Mouse (Mus musculus): Measurements from ENCODE around the gene Rad51c.
A peak's percentile ranks its signal among the peaks of the same experiment; 100 is the strongest.
"Not testable (repeated sequence)": the region's sequence is repeated elsewhere in the genome, so short reads cannot be mapped to it uniquely, and the experiment has no call there.

The Rad51c gene

GRCm38 (mm10) chr11:87404876-87405275 lies at the start of gene Rad51c, which contains the start of gene Tex14:
Gene Rad51c (minus strand): TSS chr11:87404954.
Gene Tex14 (plus strand): TSS chr11:87405065.
- DNase-seq (ENCODE audit: low read depth in 1 of 2, low spot score in 2 of 2), result no peak

GRCm38 (mm10) chr11:87454035-87454690 lies 49.4 kb upstream of the Rad51c start:
- no peak for DNase-seq (ENCODE audit: low read depth in 1 of 2, low spot score in 2 of 2)

GRCm38 (mm10) chr11:87453216-87454034 lies 48.7 kb upstream of the Rad51c start:
- DNase-seq (ENCODE audit: low read depth in 1 of 2, low spot score in 2 of 2), result no peak

- not testable (repeated sequence) for DNase-seq (ENCODE audit: low read depth in 1 of 2, low spot score in 2 of 2)
Measured at GRCm38 (mm10) chr11:87452779-87453178, 48.0 kb upstream of the Rad51c start.

- DNase-seq (ENCODE audit: low read depth in 1 of 2, low spot score in 2 of 2), result not testable (repeated sequence)
Measured at GRCm38 (mm10) chr11:87449847-87450246, 45.1 kb upstream of the Rad51c start.

- no peak for DNase-seq (ENCODE audit: low read depth in 1 of 2, low spot score in 2 of 2)
Measured at GRCm38 (mm10) chr11:87449200-87449547, 44.4 kb upstream of the Rad51c start.

- DNase-seq (ENCODE audit: low read depth in 1 of 2, low spot score in 2 of 2), result peak; percentile 32 to 33
Measured at GRCm38 (mm10) chr11:87448476-87449199, 43.9 kb upstream of the Rad51c start.

GRCm38 (mm10) chr11:87448081-87448475 lies 43.3 kb upstream of the Rad51c start:
- peak; percentile 85 to 92 for DNase-seq (ENCODE audit: low read depth in 1 of 2, low spot score in 2 of 2)

- no peak for DNase-seq (ENCODE audit: low read depth in 1 of 2, low spot score in 2 of 2)
Measured at GRCm38 (mm10) chr11:87447429-87447828, 42.7 kb upstream of the Rad51c start.

- no peak for DNase-seq (ENCODE audit: low read depth in 1 of 2, low spot score in 2 of 2)
Measured at GRCm38 (mm10) chr11:87446159-87446558, 41.4 kb upstream of the Rad51c start.

- not testable (repeated sequence) for DNase-seq (ENCODE audit: low read depth in 1 of 2, low spot score in 2 of 2)
Measured at GRCm38 (mm10) chr11:87445593-87445992, 40.8 kb upstream of the Rad51c start.

- no peak for DNase-seq (ENCODE audit: low read depth in 1 of 2, low spot score in 2 of 2)
Measured at GRCm38 (mm10) chr11:87444735-87445428, 40.1 kb upstream of the Rad51c start.

GRCm38 (mm10) chr11:87444056-87444455 lies 39.3 kb upstream of the Rad51c start:
- not testable (repeated sequence) for DNase-seq (ENCODE audit: low read depth in 1 of 2, low spot score in 2 of 2)

- peak; percentile 53 to 55 for DNase-seq (ENCODE audit: low read depth in 1 of 2, low spot score in 2 of 2)
Measured at GRCm38 (mm10) chr11:87443373-87443883, 38.7 kb upstream of the Rad51c start.

- peak; percentile 62 to 80 for DNase-seq (ENCODE audit: low read depth in 1 of 2, low spot score in 2 of 2)
Measured at GRCm38 (mm10) chr11:87442643-87443372, 38.1 kb upstream of the Rad51c start.

GRCm38 (mm10) chr11:87439796-87440420 lies 35.2 kb upstream of the Rad51c start:
- no peak for DNase-seq (ENCODE audit: low read depth in 1 of 2, low spot score in 2 of 2)

- DNase-seq (ENCODE audit: low read depth in 1 of 2, low spot score in 2 of 2), result no peak
Measured at GRCm38 (mm10) chr11:87436326-87437232, 31.8 kb upstream of the Rad51c start.

- DNase-seq (ENCODE audit: low read depth in 1 of 2, low spot score in 2 of 2), result not testable (repeated sequence)
Measured at GRCm38 (mm10) chr11:87435107-87435506, 30.4 kb upstream of the Rad51c start.

Data from monocyte, adult 2 months (primary cell).